Mouse (Mus musculus): Measurements from ENCODE around the gene Mrpl47. TPM values are rescaled to one million over a fixed set of nuclear protein-coding genes. Genes with fewer than 3 reads are reported as not detected.

Mrpl47 gene
- polyA plus RNA-seq, 1 experiment from 2014 or later, result 30.2 TPM

DNA sequence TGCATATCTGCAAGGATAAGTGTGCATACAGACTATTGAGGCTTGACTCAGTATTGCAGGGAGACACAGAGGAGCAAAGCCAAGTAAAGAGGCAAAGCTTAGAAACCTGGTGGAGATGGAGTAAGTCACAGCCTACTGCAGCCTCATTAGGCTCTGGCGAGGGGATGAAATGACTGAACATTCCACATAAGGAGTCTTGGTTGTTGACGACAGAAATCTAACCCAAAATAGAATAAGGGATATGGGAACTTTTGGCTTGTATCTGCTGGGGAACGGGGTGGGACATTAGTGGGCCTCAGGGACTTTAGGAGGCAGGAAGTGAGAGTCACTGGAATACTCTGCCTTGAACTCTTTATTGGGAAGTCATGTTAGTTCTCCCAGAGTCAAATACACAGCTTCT lies 52.8 kb downstream of the Mrpl47 start:
- 76% methylated on average over 3 of the region's 3 CpGs for WGBS
- Histone ChIP-seq H3K4me3 (no peak overlapping the region), H3K27me3 (no peaks in the 10 kb centered on the region), H3K4me2 (replicated peaks) (no peak overlapping the region), H3K27ac (no peak overlapping the region), H3K36me3 (no peaks in the 10 kb centered on the region), H3K4me1 (no peaks in the 10 kb centered on the region), H3K9me3 (no peaks in the 10 kb centered on the region), H3K9ac (no peak overlapping the region)
- no peak for ATAC-seq (ENCODE audit: low FRiP score, low read depth)

GRCm38 (mm10) chr3:32682910-32683531 lies 54.4 kb downstream of the Mrpl47 start:
- Histone ChIP-seq H3K36me3 (no peaks in the 10 kb centered on the region), H3K4me1 (no peaks in the 10 kb centered on the region), H3K27ac (no peak overlapping the region), H3K4me2 (replicated peaks) (no peak overlapping the region), H3K27me3 (no peaks in the 10 kb centered on the region), H3K4me3 (no peak overlapping the region), H3K9ac (no peak overlapping the region), H3K9me3 (no peaks in the 10 kb centered on the region)
- WGBS, result 74% methylated on average over 12 of the region's 12 CpGs
- ATAC-seq (ENCODE audit: low FRiP score, low read depth), result no peak

- Histone ChIP-seq H3K27me3 (no peaks in the 10 kb centered on the region), H3K9me3 (no peaks in the 10 kb centered on the region), H3K4me3 (no peak overlapping the region), H3K4me2 (replicated peaks) (no peak overlapping the region), H3K4me1 (no peaks in the 10 kb centered on the region), H3K9ac (no peak overlapping the region), H3K36me3 (no peaks in the 10 kb centered on the region), H3K27ac (no peak overlapping the region)
- no peak for ATAC-seq (ENCODE audit: low FRiP score, low read depth)
- 75% methylated on average over 6 of the region's 6 CpGs for WGBS
These were observed 61.0 kb downstream of the Mrpl47 start for GRCm38 (mm10) chr3:32676393-32676792.

Other genes with a start within 250 kb of the Mrpl47 start
- gene Kcnmb3, start 245.4 kb downstream of the Mrpl47 start, polyA plus RNA-seq (2015; fragmentation: Nextera tagmentation; extraction: Ambion mirVana), result 0.10 TPM in 1 of 2 replicates, not detected in the other
- gene Zfp639, start 227.3 kb downstream of the Mrpl47 start, polyA plus RNA-seq (2015; fragmentation: Nextera tagmentation; extraction: Ambion mirVana), result 40.7 and 42.2 TPM in 2 replicates
- 31.8 and 34.9 TPM in 2 replicates for gene Mfn1, start 208.1 kb downstream of the Mrpl47 start, polyA plus RNA-seq (2015; fragmentation: Nextera tagmentation; extraction: Ambion mirVana)
- gene Gnb4, start 121.0 kb downstream of the Mrpl47 start, polyA plus RNA-seq (2015; fragmentation: Nextera tagmentation; extraction: Ambion mirVana), result 79.7 and 83.0 TPM in 2 replicates
- gene Actl6a, start 31.3 kb downstream of the Mrpl47 start, polyA plus RNA-seq (2015; fragmentation: Nextera tagmentation; extraction: Ambion mirVana), result 167 and 170 TPM in 2 replicates
- gene Ndufb5, start 615 bp downstream of the Mrpl47 start, polyA plus RNA-seq (2015; fragmentation: Nextera tagmentation; extraction: Ambion mirVana), result 322 and 328 TPM in 2 replicates
- 8.2 and 8.7 TPM in 2 replicates for gene Usp13, start 79.9 kb upstream of the Mrpl47 start, polyA plus RNA-seq (2015; fragmentation: Nextera tagmentation; extraction: Ambion mirVana)

All from limb, embryonic 13.5 days (tissue).